Mouse (Mus musculus): ENCODE measurements at regions not wholly inside any gene's neighbourhood (a gene's known extent, or its start where the extent isn't known, plus 50 kb on each side); places are given as distances from the start of the nearest gene placed in this dataset.

GRCm38 (mm10) chr3:78676806-78677205 is 609.5 kb downstream of the Rapgef2 start:
- no peak for TF ChIP-seq CTCF (conservative IDR thresholded peaks at IDR 0.05; ENCODE audit: low read length)
- no peak for TF ChIP-seq POU5F1 (IDR thresholded peaks at IDR 0.05; ENCODE audit: borderline replicate concordance, low read length)
- TF ChIP-seq NANOG (IDR thresholded peaks at IDR 0.05; ENCODE audit: borderline replicate concordance, low read length), result no peak
